Mouse (Mus musculus): ENCODE measurements around the gene Sobp.

The Sobp gene

DNA sequence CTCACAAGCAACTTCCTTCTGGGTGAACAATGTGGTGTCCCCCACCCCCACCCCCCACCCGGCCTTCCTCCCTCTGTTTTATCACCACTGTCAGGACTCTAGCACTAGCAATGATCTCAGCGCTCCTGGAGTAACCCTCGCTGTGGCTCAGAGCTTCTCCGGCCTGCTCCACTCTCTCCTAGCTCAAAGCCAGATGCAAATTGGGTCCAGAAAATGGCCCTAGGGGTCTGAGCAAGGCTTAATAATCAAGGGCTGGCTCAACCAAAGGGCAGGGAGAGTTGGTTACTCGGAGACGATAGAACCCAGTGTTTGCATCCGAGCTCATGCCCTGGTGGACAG, 136.9 kb downstream of the Sobp start:
- DNase-seq (ENCODE audit: extremely low spot score, low read depth, low spot score) = no peak

DNA sequence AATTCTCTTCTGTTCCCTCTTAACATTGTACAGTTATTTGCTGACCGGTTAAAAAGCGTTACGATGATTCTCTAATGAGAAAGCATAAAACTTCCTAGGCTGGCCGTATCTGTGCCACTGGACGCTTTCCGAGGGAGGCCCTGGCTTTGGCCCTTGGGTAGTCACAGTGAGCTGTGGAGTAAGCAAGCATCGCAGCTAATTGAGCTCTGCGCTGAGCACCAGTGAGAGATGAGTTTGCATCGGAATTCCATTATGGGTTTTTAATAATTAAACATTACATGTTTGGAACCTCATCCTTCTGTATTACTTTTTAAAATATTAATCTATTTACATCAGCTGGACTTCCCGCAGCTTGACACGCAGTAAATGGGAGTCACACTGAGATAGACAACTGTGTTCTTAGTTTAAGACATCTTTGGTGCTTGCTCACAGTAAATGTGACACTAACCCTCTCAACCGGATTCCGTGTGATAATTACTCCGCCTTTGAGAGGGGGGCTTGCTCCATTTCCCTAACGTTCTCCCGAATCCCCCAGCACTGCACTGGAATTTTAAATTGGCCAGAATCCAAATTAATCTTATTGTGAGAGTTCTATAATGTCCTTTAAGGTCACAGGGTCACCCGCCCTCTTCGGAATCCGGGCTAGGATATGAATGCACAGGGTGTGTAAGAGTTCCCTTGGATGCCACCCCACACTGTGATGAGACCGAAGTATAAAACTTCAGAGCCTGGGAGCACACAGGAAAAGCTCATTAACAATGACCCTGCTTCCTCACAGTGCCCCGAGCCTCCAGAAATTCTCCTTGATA, 137.5 kb downstream of the Sobp start:
- DNase-seq (ENCODE audit: extremely low spot score, low read depth, low spot score) = no peak

DNA sequence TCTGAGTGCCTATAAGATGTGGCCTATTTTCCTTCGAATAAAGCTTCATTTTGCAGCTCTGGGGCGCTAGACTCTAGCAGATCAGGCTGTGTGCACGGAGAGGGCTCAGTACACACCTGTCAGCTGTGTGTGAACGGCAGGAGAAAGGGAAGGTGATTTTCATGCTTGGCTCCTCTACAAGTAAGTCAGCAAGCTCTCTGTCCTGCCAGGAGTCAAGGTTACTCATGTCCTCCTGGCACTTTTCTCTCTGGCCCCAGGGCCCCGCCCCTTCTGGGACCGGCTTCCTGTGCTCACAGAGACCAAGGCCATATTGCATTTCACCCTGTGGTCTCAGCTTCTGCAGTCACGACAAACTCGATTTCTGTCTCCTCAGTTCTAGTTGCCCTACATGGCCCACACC, 138.8 kb downstream of the Sobp start:
- DNase-seq (ENCODE audit: extremely low spot score, low read depth, low spot score) = no peak

DNA sequence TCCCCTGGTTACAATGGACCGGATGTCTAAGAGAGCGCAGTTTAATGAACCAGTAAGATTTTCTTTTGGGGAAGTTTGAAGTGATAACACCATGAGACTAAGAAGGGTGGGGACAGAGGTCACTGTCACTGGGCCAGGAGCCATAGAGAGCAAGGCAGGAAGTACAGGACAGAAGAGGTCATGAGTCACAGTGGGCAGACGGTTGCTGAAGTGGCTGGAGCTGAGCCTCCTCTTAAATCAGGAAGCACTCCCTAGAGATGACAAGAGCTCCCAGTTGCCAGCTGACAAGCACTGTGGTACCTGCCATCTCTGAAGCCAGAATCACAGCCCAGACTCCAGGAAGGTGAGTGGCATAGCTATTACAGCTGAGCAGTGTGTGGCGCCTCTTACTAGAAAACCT, 139.5 kb downstream of the Sobp start:
- DNase-seq (ENCODE audit: extremely low spot score, low read depth, low spot score) = no peak

DNA sequence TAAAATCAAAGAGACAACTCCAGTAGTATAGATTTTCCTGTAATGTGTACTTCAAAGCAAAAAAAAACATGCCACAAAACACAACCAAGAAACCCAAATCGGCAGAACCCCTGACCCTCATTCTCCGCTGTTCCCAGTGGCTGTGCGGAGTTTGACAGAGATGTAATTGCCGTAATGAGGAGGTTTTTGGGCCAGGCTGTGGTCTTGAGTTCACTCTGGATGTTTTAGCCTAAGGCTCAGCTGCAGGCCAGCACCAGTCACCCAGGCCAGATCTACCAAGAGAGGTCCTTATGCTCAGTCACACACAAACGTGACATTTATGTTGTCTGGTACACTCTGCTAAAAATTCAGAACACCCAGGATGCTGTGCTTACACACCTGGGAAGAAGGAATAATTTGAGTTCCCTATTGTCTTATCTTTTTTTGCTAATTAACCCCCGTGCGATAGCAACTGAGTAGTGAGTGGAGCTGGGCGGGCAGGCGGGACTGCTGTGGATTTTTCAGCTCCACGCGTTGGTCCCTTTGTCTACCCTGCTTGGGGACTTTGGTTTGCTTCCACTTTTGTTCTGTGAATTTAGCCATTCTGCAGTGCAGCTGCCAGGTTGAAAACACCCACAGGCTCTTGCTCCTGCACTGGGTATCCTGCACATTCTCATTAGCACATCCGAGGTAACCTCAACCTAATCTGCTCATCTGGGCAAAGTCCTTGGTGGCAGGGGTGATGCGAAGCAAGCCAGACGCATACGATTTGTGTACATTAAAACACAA, 140.7 kb downstream of the Sobp start:
- DNase-seq (ENCODE audit: extremely low spot score, low read depth, low spot score) = no peak

DNA sequence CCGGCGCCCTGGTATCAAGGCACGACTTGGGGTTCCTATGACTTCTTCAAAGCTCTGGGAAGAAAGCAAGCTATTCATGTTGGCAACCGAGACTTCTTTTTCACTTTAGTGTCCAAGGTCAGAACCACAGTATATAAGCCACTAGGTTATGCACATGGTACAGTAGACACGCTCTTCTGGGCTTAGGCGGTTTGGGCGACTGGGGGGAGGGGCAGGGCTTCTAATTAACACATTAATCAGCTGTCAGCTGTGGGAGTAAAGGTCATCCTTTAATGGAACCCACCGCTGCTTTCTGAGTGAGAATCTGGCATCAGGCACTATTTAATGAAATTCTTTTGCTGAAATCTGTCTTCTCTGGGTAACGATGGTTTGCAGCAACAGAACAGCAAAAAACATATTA, 147.3 kb downstream of the Sobp start:
- no peak for DNase-seq (ENCODE audit: extremely low spot score, low read depth, low spot score)

DNA sequence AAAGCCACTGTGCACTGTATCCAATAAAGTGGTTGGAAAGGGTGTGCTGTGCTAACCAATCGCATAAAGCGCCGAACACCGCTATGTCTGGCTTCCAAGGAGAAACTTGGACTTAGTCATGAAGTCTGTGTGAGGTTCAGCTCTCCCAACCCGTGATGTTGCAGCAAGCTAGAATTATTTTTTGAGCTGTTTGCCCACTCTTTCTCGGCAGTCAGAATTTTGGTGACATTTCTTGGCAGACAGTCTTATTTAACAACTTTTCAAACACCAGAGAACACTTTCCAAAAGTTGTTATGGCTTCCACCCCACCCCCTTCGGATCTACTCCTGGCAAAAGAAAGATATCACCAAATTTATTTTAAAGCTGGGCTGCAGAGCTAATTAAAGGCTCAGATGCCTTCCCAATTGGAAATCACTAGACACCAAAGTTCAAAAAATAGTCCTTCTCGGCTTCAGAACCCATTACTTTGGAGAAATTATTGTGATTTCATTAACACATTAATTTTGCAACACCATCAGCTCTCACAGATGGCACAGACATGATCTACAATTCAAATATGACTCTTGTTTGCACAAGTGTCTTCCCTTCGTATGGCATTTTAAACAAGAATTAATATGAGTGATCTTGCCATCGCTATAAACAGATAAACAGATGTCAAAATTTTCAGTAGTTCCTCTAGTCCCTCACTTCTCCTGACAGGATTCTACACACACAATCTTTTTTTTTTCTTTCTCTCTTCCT, 150.7 kb downstream of the Sobp start:
- DNase-seq (ENCODE audit: extremely low spot score, low read depth, low spot score) = no peak

DNA sequence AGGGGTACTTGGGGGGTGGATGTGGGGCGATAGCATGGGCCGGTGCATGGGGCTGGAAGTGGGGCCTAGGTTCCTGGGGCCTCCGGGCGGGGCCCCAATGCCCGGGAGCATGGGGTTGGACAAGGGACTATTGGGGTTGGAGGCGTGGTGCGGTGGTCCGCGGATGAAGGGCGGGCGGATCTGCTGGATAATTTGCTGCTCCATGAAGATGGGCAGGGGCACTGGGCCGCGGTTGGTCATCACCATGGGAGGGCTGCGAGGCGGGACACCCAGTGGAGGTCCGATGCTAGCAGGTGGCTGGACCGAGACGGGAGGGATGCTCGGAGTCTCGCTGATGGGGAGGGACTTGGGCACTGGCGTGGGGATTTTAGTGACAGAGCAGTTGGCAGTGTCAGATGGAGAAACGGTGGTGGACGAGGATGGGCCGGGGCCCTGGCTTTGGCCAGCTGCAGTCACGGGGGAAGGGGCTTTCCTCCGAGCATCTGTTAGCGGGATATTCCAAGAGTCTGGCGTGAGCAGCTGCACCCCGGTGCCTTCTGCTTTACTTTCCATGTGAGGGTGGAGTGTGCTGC, 152.1 kb downstream of the Sobp start:
- DNase-seq (ENCODE audit: extremely low spot score, low read depth, low spot score) = no peak

DNA sequence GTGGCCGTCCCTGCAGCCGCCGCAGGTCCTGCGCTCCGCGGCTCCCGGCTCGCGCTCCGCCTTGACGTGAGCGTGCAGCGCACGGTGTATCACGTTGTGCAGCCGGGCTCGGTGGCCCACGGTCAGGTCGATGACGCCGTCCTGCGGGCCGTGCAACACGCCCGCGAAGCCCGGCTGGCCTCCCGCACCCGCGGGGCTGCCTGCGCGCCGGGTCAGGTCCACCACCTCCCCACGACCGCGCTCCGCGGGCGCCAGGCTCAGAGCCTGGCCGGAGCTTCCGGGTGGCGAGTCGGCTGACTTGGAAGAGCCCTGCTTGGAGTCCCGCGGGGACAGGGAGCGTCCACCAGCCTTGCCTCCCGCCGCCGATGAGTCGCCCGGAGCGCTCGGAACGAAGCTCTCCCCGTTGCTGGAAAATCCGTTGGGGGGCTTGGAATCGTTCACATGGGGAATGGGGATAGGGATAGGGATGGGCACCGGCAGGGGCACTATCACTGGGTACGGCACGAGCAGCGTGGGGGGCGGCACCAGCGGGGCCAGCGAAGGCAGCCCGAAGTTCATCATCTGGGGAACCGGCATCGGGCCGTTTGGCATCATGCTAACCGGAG, 152.7 kb downstream of the Sobp start:
- DNase-seq (ENCODE audit: extremely low spot score, low read depth, low spot score) = no peak

DNA sequence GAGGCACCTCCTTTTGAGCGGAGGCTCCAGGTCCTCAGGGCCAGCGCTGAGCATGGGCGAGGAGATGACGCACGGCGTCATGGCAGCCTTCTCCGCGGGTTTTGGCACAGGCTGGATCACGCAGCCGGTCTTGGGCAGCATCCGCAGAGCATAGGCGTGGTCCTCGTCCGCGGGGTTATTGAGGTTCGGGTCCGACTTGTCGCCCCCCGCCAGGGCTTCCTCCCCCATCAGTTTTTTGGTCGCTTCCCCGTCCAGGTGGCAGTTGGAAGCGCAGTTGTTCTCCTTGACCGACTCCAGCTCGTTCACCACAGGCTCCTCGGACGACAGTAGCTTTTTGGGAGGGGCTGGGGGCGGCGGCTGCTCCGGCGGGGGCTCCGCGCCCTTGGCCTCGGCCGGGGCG, 153.3 kb downstream of the Sobp start:
- no peak for DNase-seq (ENCODE audit: extremely low spot score, low read depth, low spot score)

DNA sequence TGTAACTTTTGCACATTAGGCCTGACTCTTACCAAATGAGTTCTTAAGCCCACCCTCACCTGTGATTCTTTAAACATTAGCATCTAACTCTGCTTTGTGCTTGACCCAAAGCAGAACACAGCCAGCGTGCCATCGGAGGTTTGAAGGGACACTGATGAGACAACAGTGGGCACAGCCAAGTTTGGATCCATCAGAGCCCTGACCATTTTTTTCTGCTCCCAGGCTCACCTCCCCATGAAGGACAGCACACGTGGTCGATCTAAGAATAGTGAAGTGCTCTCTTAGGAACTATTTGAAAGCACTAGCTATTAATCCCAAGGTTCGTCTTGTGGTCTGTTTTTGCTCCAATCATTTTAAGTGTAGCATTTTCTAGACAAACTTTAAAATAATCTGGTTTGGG, 159.5 kb downstream of the Sobp start:
- DNase-seq (ENCODE audit: extremely low spot score, low read depth, low spot score) = no peak

DNA sequence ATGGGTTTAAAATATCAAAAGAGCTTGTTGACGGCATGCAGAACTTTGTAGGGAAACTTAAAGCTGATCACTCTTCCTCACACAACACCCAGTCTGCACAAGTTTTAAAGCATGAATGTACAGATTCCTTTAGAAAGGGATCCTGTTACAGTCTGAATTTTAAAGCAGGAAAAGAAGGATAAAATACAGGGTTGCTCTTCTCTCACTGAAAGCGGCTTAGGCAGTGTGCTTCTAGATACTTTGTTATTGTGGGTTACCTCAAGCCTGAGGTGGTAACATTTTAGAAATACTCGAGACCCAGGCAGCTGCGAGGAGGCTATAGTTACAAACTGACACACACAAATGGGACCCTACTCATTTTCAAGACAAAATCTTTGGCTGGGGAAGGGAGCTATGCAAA, 160.0 kb downstream of the Sobp start:
- DNase-seq (ENCODE audit: extremely low spot score, low read depth, low spot score) = no peak

DNA sequence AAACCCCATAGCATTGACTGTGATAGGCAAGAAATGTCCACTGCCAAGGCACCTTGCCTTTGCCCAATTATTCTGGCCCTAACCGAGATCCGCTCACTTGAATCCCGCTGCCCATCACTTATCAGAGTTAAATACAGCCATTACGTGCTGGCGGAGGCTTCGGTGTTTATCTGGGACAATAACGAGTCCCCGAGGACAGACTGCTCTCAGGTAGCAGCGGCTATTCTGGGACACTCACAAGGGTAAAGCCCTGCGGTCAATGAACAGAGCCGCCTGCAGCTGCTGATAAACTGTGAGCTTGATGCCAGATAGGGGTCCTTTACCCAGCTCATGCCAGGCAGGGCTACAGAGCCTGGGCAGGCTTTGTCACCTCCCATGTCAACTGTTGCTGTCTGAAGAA, 166.2 kb downstream of the Sobp start:
- DNase-seq (ENCODE audit: extremely low spot score, low read depth, low spot score) = no peak

DNA sequence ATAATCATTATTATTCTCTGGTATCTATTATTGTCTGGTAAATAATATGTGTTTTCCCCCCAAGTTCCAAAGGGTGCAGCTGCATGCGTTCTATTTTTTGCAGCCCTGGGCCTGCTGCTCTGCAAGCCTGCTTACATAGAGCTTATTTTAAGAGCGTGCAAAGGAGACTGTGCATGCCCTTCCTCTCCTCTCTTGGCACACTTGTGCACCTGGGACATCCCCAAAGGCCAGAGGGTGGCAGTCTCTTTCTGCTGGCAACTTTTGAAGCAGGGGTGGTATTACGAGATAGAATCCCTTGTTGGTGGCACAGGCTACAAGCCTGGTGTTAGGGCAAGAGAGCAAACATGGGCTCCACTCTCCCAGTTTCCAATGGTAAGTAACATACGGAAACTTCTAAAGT, 167.8 kb downstream of the Sobp start:
- DNase-seq (ENCODE audit: extremely low spot score, low read depth, low spot score) = no peak

DNA sequence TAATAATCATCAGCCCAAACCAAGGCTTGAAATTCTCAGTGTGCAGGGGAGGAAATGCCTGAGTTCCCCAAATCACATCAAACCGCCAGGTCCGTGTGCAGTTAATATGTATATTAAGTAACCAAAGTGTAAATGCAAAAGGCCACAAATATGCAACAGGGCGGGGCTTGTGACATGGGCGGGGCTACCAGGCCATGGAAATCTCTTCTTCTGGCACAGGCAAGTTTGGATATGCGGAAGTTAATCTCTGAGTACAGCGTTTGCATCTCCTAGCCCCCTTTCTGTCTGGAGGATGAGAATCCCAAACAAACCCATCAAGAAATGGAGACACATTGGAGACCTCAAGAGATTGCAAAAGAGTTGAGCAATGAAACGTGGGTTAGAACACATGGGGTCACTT, 168.7 kb downstream of the Sobp start:
- DNase-seq (ENCODE audit: extremely low spot score, low read depth, low spot score) = no peak

DNA sequence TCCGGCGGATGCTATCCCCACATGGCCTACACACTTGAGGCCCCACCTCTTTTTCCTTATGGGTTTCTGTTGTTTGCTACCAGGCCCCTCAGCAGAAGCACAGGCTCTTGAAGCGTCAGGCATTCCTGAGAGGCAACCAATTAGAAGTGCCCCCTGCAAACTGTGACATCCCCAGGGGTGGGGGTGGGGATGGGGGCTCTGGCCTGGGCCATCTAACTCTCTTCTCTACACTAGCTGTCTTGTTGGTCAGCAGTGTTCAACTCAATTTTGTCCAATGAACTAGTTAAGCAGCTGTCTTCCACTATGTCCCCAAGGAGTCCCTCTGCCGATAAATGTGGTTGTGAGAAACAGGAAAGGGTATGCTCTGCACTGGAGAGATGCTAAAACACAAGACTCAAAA, 169.3 kb downstream of the Sobp start:
- no peak for DNase-seq (ENCODE audit: extremely low spot score, low read depth, low spot score)

DNA sequence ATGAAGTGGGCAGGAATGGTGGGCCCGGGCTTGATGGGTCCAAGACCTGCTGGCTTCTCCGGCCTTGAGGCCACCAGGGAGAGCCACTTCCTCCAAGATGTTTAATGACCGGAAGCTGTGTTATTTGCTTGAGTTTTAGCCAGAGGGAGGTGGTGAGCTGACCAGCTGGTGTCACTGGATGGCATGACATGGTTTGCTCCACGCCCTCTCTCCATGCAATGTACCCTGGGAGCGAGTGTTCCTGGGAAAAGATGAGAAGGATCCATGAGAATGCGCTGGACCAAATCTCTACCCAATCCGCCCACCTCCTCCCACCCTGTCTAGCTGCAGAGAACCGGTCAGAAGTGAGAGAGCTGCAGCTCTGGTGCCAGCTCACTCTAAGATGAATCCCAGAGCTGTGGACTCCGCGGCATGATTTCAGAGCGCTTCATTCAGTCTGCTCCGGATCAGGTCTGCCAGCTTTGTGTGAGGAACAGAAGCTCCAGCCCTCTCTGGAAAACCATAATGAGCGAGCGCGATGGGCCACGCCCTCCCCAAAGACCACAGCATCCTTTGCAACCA, 170.1 kb downstream of the Sobp start:
- DNase-seq (ENCODE audit: extremely low spot score, low read depth, low spot score) = no peak

DNA sequence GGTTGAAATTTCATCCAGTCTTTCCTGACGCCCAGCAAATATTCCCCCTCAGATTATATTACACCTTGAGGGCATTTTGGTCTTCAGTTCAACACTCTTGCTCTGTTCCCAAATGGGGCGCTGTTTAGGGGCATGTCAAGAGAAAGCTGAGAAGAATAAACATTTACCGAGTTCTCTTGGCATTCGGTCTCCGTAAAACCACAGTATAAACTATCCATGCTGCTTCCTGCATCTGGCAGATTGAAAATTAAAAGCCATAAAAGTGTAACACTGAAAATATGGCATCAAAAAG, 170.9 kb downstream of the Sobp start:
- no peak for DNase-seq (ENCODE audit: extremely low spot score, low read depth, low spot score)

DNA sequence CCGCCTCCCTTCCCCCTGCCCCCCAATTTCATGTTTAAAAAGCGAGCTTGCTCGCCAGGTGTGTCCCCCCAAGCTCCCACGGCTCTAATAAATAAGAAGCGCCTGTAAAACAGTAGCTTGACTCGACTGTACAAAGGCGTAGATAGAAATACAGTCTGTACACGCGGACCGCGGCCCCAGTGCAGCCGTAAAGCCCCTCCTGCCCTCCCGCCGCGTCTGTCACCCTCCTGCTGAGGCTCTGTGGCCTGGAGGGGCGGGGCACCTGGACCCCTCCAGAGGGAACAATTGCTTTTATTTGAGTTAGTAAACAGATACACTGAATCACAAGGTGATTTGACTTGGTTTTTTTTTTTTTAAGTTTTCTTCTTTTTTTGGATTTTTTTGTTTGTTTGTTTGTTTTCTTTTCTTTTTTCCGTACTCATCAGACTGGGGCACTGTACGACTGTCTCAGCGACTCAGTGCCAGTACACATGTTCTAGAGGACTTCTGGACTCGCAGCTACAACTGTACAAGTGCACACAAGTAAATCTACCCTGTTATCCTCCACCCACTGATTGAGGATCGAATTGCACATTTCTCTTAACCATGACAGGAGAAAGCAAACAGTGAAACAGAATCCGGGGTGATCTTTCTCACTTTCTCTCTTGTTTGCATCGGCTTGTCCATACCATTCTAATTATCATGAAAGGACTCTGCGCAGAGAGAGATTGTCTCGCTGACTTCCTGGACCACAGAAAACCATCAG, 171.4 kb downstream of the Sobp start:
- DNase-seq (ENCODE audit: extremely low spot score, low read depth, low spot score) = no peak

DNA sequence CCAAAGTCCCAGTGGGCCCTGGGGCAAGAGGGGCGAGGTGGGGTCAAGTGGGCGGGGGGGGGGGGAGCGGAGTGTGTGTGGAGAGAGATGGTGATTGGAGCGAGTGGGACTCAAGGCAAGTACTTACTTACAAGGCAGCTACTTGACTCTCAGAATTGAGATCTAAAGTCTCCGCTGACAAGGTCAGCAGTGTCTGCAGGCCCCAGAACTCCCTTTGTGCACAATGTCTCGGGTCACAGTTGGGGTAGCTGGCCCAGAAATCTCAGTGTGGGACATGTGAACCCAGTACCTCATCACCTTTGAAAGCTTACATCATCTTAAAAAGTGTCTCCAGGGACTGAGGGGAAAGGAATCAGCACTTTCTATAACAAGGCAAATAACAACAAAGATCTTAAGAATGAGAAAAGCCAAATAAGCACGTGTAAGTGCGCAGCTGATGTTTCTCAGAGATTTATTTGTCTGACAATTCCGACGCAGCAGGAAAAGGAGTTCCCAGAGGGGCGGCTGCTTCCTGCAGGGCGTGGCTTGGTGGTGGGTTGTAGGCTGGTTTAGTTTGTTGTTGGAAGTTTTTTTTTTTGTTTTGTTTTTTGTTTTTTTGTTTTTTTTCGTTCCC, 172.2 kb downstream of the Sobp start:
- no peak for DNase-seq (ENCODE audit: extremely low spot score, low read depth, low spot score)

All from hindlimb bud, embryonic 11.5 days (tissue).